Mouse (Mus musculus) ovary, adult 10 weeks (tissue): ENCODE data around the gene Hddc3. TPM values are rescaled to one million over a fixed set of nuclear protein-coding genes. Genes with fewer than 3 reads are reported as not detected.

ENCODE experiments used
- polyA plus RNA-seq: library from polyadenylated mRNA; stranded (reverse); fragments of 350-450 nt; fragmentation: Illumina TruSeq; extraction: RNeasy Lipid Tissue Mini Kit (QIAGEN cat#74804); gene quantifications from one replicate; pipeline ENCODE4 v1.2.3, GENCODE M21; 2014

The Hddc3 gene
- 20.4 TPM for polyA plus RNA-seq

GRCm38 (mm10) chr7:80342858-80343257 lies at the start of gene Hddc3:
Gene Hddc3, plus strand, starts transcription at chr7:80343104.

GRCm38 (mm10) chr7:80294062-80294763 lies 48.7 kb upstream of the Hddc3 start, which contains the start of gene Prc1:
Gene Prc1, plus strand, starts transcription at chr7:80294450.

GRCm38 (mm10) chr7:80324043-80324815 lies 18.7 kb upstream of the Hddc3 start, which contains the start of gene Rccd1:
Gene Rccd1, minus strand, starts transcription at chr7:80324454.

GRCm38 (mm10) chr7:80340793-80341192 lies 2.1 kb upstream of the Hddc3 start, which contains the start of gene Unc45a:
Gene Unc45a, minus strand, starts transcription at chr7:80341005.

GRCm38 (mm10) chr7:80371041-80371751 lies 28.3 kb downstream of the Hddc3 start, which contains the start of gene Man2a2:
Gene Man2a2, minus strand, starts transcription at chr7:80371375.

GRCm38 (mm10) chr7:80387633-80388543 lies 45.0 kb downstream of the Hddc3 start, which contains the start of gene Fes:
Gene Fes, minus strand, starts transcription at chr7:80387946.

Other genes starting within 250 kb of the Hddc3 start
- 4.9 TPM for gene Idh2, start 227.7 kb upstream of the Hddc3 start, polyA plus RNA-seq
- gene Sema4b, start 156.3 kb upstream of the Hddc3 start, polyA plus RNA-seq = 1.7 TPM
- 5.0 TPM for gene Cib1, start 110.3 kb upstream of the Hddc3 start, polyA plus RNA-seq
- 1.5 TPM for gene Gdpgp1, start 110.2 kb upstream of the Hddc3 start, polyA plus RNA-seq
- 0.43 TPM for gene Ttll13, start 96.7 kb upstream of the Hddc3 start, polyA plus RNA-seq
- gene Ngrn, start 81.9 kb upstream of the Hddc3 start, polyA plus RNA-seq = 14.1 TPM
- 3.7 TPM for gene Vps33b, start 73.5 kb upstream of the Hddc3 start, polyA plus RNA-seq
- 117 TPM for gene Prc1, start 48.7 kb upstream of the Hddc3 start, polyA plus RNA-seq
- 3.0 TPM for gene Rccd1, start 18.6 kb upstream of the Hddc3 start, polyA plus RNA-seq
- gene Unc45a, start 2.1 kb upstream of the Hddc3 start, polyA plus RNA-seq = 4.1 TPM
- 24.3 TPM for gene Man2a2, start 28.3 kb downstream of the Hddc3 start, polyA plus RNA-seq
- gene Fes, start 44.8 kb downstream of the Hddc3 start, polyA plus RNA-seq = not detected
- gene Furin, start 62.3 kb downstream of the Hddc3 start, polyA plus RNA-seq = 1.2 TPM
- gene Blm, start 192.0 kb downstream of the Hddc3 start, polyA plus RNA-seq = 36.7 TPM